Mouse (Mus musculus) lung, postnatal 0 days (tissue): ENCODE measurements around the gene Klf1. TPM values are rescaled to one million over a fixed set of nuclear protein-coding genes. Genes with fewer than 3 reads are reported as not detected.

Experiments
- ATAC-seq: fragments of 200-750 bp; cut with Nextera tagmentation; 2 replicates; pipeline ENCODE4 v1.8.0; 2017; ENCODE audit warnings: moderate library complexity
- DNase-seq: peaks from one replicate; pipeline ENCODE4 v3.0.0-alpha.2; 2016; ENCODE audit warnings: low spot score
- H3K27ac ChIP-seq: fragments of 300-500 bp; sonication (generic); 2 replicates; pipeline ENCODE4 v1.5.1; 2014; ENCODE audit warnings: antibody characterized with exemption, mild to moderate bottlenecking, low read length, mixed read lengths
- H3K27me3 ChIP-seq: fragments of 300-500 bp; sonication (generic); replicated peaks from 2 replicates; pipeline ENCODE4 v1.6.1; 2014; ENCODE audit warnings: low read length, mixed read lengths; ENCODE audit not compliant: insufficient read depth
- H3K36me3 ChIP-seq: fragments of 300-500 bp; sonication (generic); 2 replicates; pipeline ENCODE4 v1.6.1; 2014; ENCODE audit warnings: low read length, mixed read lengths; ENCODE audit not compliant: insufficient read depth
- H3K4me1 ChIP-seq: fragments of 300-500 bp; sonication (generic); 2 replicates; pipeline ENCODE4 v1.6.1; 2014; ENCODE audit warnings: antibody characterized with exemption, low read depth, low read length, mixed read lengths; ENCODE audit not compliant: insufficient read depth
- H3K4me2 ChIP-seq: fragments of 300-500 bp; sonication (generic); replicated peaks from 2 replicates; pipeline ENCODE4 v1.6.1; 2014; ENCODE audit warnings: low read depth, mild to moderate bottlenecking, low read length, moderate library complexity, mixed read lengths
- H3K4me3 ChIP-seq: fragments of 300-500 bp; sonication (generic); 2 replicates; pipeline ENCODE4 v1.5.1; 2014; ENCODE audit warnings: low read depth, low read length
- H3K9ac ChIP-seq: fragments of 300-500 bp; sonication (generic); replicated peaks from 2 replicates; pipeline ENCODE4 v1.6.1; 2014; ENCODE audit warnings: low read depth, mild to moderate bottlenecking
- H3K9me3 ChIP-seq: fragments of 300-500 bp; sonication (generic); 2 replicates; pipeline ENCODE4 v1.6.1; 2016; ENCODE audit warnings: low read length, mixed read lengths
- CTCF ChIP-seq: IDR thresholded peaks from 2 replicates; pipeline ENCODE4 v1.5.1; 2016; ENCODE audit warnings: antibody characterized with exemption, mild to moderate bottlenecking
- EP300 ChIP-seq: IDR thresholded peaks from 2 replicates; pipeline ENCODE4 v1.6.1; 2016; ENCODE audit warnings: antibody characterized with exemption, mild to moderate bottlenecking, control low read depth
- WGBS: fragments of 180-500 bp; shearing (Covaris S2); extraction: QIAGEN DNeasy Blood & Tissue Kit; methylation state at CpG from one replicate; pipeline ENCODE4 v1.1.7; 2014; 5-methylcytosine and 5-hydroxymethylcytosine counted together
- polyA plus RNA-seq: library from polyadenylated mRNA; unstranded; fragments of >200 nt; fragmentation: Nextera tagmentation; extraction: Ambion mirVana; gene quantifications from 2 replicates; pipeline ENCODE4 v1.2.1, GENCODE M21; 2015

Gene Klf1
- polyA plus RNA-seq, 1 experiment from 2014 or later = 1.1 TPM

GRCm38 (mm10) chr8:84889141-84889540, 12.6 kb upstream of the Klf1 start:
- ATAC-seq (no peak), DNase-seq (no peak)
- TF ChIP-seq CTCF (no peak), EP300 (no peak)
- Histone ChIP-seq H3K27ac (no peak overlapping the region), H3K36me3 (0 out of 2 replicates have a peak, but pooled peaks cover 18% of the 10 kb centered on the region), H3K4me1 (0 out of 2 replicates have a peak, but pooled peaks cover 4% of the 10 kb centered on the region), H3K9ac (no peak overlapping the region), H3K27me3 (no peaks in the 10 kb centered on the region), H3K4me2 (no peak overlapping the region), H3K4me3 (no peak overlapping the region), H3K9me3 (no peaks in the 10 kb centered on the region)
- 83% methylated on average over 1 of the region's 1 CpGs for WGBS

GRCm38 (mm10) chr8:84892993-84893708, 8.6 kb upstream of the Klf1 start:
- Histone ChIP-seq H3K27ac (0 out of 2 replicates have a peak overlapping the region, but pooled peaks have one; percentile 4), H3K27me3 (no peaks in the 10 kb centered on the region), H3K4me1 (0 out of 2 replicates have a peak, but pooled peaks cover 4% of the 10 kb centered on the region), H3K36me3 (0 out of 2 replicates have a peak, but pooled peaks cover 4% of the 10 kb centered on the region), H3K9me3 (no peaks in the 10 kb centered on the region), H3K4me2 (peak overlapping the region; percentile 81), H3K4me3 (peak overlapping the region; percentile 50), H3K9ac (peak overlapping the region; percentile 45)
- TF ChIP-seq EP300 (no peak), CTCF (no peak)
- no peak for ATAC-seq
- no peak for DNase-seq
- 9% methylated on average over 30 of the region's 31 CpGs for WGBS

GRCm38 (mm10) chr8:84893709-84894134, 8.0 kb upstream of the Klf1 start, which contains the start of gene Gcdh:
TSS of gene Gcdh (minus strand) at chr8:84893921.
- peak within 1 kb of the TSS; percentile 45 for H3K9ac ChIP-seq
- no peaks in the 10 kb centered on the region for H3K9me3 ChIP-seq
- no peaks in the 10 kb centered on the region for H3K27me3 ChIP-seq
- H3K27ac ChIP-seq = 0 out of 2 replicates have a peak within 1 kb of the TSS, but pooled peaks have one; percentile 4
- H3K4me3 ChIP-seq = peak within 1 kb of the TSS; percentile 50
- peak within 1 kb of the TSS; percentile 81 for H3K4me2 ChIP-seq
- H3K4me1 ChIP-seq = 0 out of 2 replicates have a peak, but pooled peaks cover 4% of the 10 kb centered on the region
- WGBS = under 1% methylated on average over 11 of the region's 11 CpGs
- no peaks in the 10 kb centered on the region for H3K36me3 ChIP-seq
- peak; percentile 100 for ATAC-seq
- peak; percentile 99 for DNase-seq
- TF ChIP-seq CTCF (no peak), EP300 (peak; percentile 83)

- H3K9ac ChIP-seq = no peak overlapping the region
- no peak overlapping the region for H3K27ac ChIP-seq
- ATAC-seq (no peak), DNase-seq (no peak)
- no peaks in the 10 kb centered on the region for H3K9me3 ChIP-seq
- 0 out of 2 replicates have a peak, but pooled peaks cover 4% of the 10 kb centered on the region for H3K4me1 ChIP-seq
- WGBS = 85% methylated on average over 5 of the region's 5 CpGs
- no peak overlapping the region for H3K4me2 ChIP-seq
- no peak overlapping the region for H3K4me3 ChIP-seq
- H3K27me3 ChIP-seq = no peaks in the 10 kb centered on the region
- TF ChIP-seq CTCF (no peak), EP300 (no peak)
- no peaks in the 10 kb centered on the region for H3K36me3 ChIP-seq
Measured at GRCm38 (mm10) chr8:84895963-84896362, 5.8 kb upstream of the Klf1 start.

GRCm38 (mm10) chr8:84901071-84901470, 657 bp upstream of the Klf1 start:
- Histone ChIP-seq H3K4me2 (no peak overlapping the region), H3K4me3 (no peak overlapping the region), H3K27ac (no peak overlapping the region), H3K27me3 (0 out of 2 replicates have a peak, but pooled peaks cover 4% of the 10 kb centered on the region), H3K36me3 (no peaks in the 10 kb centered on the region), H3K4me1 (peaks cover 6% of the 10 kb centered on the region; the same call in 1 of the 2 replicates), H3K9ac (no peak overlapping the region), H3K9me3 (no peaks in the 10 kb centered on the region)
- no peak for DNase-seq
- WGBS = 63% methylated on average over 4 of the region's 4 CpGs
- no peak for ATAC-seq
- TF ChIP-seq EP300 (no peak), CTCF (no peak)

- Histone ChIP-seq H3K4me1 (peaks cover 6% of the 10 kb centered on the region; the same call in 1 of the 2 replicates), H3K4me2 (peak overlapping the region; percentile 99), H3K9me3 (no peaks in the 10 kb centered on the region), H3K9ac (peak overlapping the region; percentile 29; the same call in 1 of the 2 replicates), H3K36me3 (no peaks in the 10 kb centered on the region), H3K4me3 (peak overlapping the region; percentile 48), H3K27me3 (0 out of 2 replicates have a peak, but pooled peaks cover 4% of the 10 kb centered on the region), H3K27ac (no peak overlapping the region)
- TF ChIP-seq EP300 (no peak), CTCF (no peak)
- DNase-seq = peak; percentile 19
- ATAC-seq = 0 out of 2 replicates have a peak, but pooled peaks have one; percentile 0
- WGBS = 4% methylated on average over 24 of the region's 24 CpGs
Measured at GRCm38 (mm10) chr8:84902367-84902919, 715 bp downstream of the Klf1 start.
